Mouse (Mus musculus) intestine, embryonic 15.5 days (tissue): ENCODE data around the gene Cryaa. TPM values are rescaled to one million over a fixed set of nuclear protein-coding genes. Genes with fewer than 3 reads are reported as not detected.

Source experiments
- ATAC-seq: fragments of 200-750 bp; cut with Nextera tagmentation; 2 replicates; pipeline ENCODE4 v1.8.0; 2017; ENCODE audit warnings: moderate TSS enrichment, moderate library complexity
- H3K27ac ChIP-seq: fragments of 300-500 bp; sonication (generic); 2 replicates; pipeline ENCODE4 v1.5.1; 2015; ENCODE audit warnings: mild to moderate bottlenecking, inconsistent platforms
- H3K27me3 ChIP-seq: fragments of 300-500 bp; sonication (generic); replicated peaks from 2 replicates; pipeline ENCODE4 v1.6.1; 2015; ENCODE audit warnings: inconsistent platforms
- H3K36me3 ChIP-seq: fragments of 300-500 bp; sonication (generic); 2 replicates; pipeline ENCODE4 v1.6.1; 2015; ENCODE audit warnings: inconsistent platforms
- H3K4me1 ChIP-seq: fragments of 300-500 bp; sonication (generic); replicated peaks from 2 replicates; pipeline ENCODE4 v1.6.1; 2015; ENCODE audit warnings: inconsistent platforms
- H3K4me2 ChIP-seq: fragments of 300-500 bp; sonication (generic); replicated peaks from 2 replicates; pipeline ENCODE4 v1.6.1; 2015; ENCODE audit warnings: mild to moderate bottlenecking, inconsistent platforms
- H3K4me3 ChIP-seq: fragments of 300-500 bp; sonication (generic); replicated peaks from 2 replicates; pipeline ENCODE4 v1.5.1; 2015; ENCODE audit warnings: inconsistent platforms
- H3K9ac ChIP-seq: fragments of 300-500 bp; sonication (generic); 2 replicates; pipeline ENCODE4 v1.6.1; 2015; ENCODE audit warnings: inconsistent platforms
- H3K9me3 ChIP-seq: fragments of 300-500 bp; sonication (generic); 2 replicates; pipeline ENCODE4 v1.6.1; 2016; ENCODE audit warnings: inconsistent platforms
- WGBS: fragments of 180-500 bp; shearing (Covaris S2); methylation state at CpG from one replicate; pipeline ENCODE4 v1.1.7; 2015; 5-methylcytosine and 5-hydroxymethylcytosine counted together
- polyA plus RNA-seq: library from polyadenylated mRNA; unstranded; fragments of >200 nt; fragmentation: Nextera tagmentation; extraction: Ambion mirVana; gene quantifications from 2 replicates; pipeline ENCODE4 v1.2.1, GENCODE M21; 2015

Gene Cryaa
- polyA plus RNA-seq, 1 experiment from 2014 or later: 0.15 TPM

- Histone ChIP-seq H3K4me2 (no peak overlapping the region), H3K27me3 (no peaks in the 10 kb centered on the region), H3K27ac (no peak overlapping the region), H3K36me3 (peaks cover 16% of the 10 kb centered on the region), H3K9ac (no peak overlapping the region), H3K9me3 (no peaks in the 10 kb centered on the region), H3K4me1 (no peaks in the 10 kb centered on the region), H3K4me3 (no peak overlapping the region)
- ATAC-seq: no peak
- WGBS: 71% methylated on average over 4 of the region's 4 CpGs
Observed at GRCm38 (mm10) chr17:31642913-31643312, 34.7 kb upstream of the Cryaa start.

GRCm38 (mm10) chr17:31646199-31647002 is 31.2 kb upstream of the Cryaa start:
- Histone ChIP-seq H3K4me2 (no peak overlapping the region), H3K4me1 (no peaks in the 10 kb centered on the region), H3K27me3 (no peaks in the 10 kb centered on the region), H3K9ac (no peak overlapping the region), H3K9me3 (no peaks in the 10 kb centered on the region), H3K4me3 (no peak overlapping the region), H3K27ac (no peak overlapping the region), H3K36me3 (peaks cover 39% of the 10 kb centered on the region)
- WGBS: 96% methylated on average over 5 of the region's 5 CpGs
- ATAC-seq: no peak

GRCm38 (mm10) chr17:31652152-31652551 is 25.5 kb upstream of the Cryaa start:
- no peak for ATAC-seq
- H3K4me1 ChIP-seq: peaks cover 14% of the 10 kb centered on the region
- H3K4me3 ChIP-seq: no peak overlapping the region
- no peaks in the 10 kb centered on the region for H3K27me3 ChIP-seq
- peaks cover 63% of the 10 kb centered on the region for H3K36me3 ChIP-seq
- H3K9ac ChIP-seq: no peak overlapping the region
- no peak overlapping the region for H3K27ac ChIP-seq
- no peak overlapping the region for H3K4me2 ChIP-seq
- H3K9me3 ChIP-seq: no peaks in the 10 kb centered on the region
- 88% methylated on average over 14 of the region's 14 CpGs for WGBS

- Histone ChIP-seq H3K27ac (no peak overlapping the region), H3K27me3 (no peaks in the 10 kb centered on the region), H3K9me3 (no peaks in the 10 kb centered on the region), H3K4me3 (no peak overlapping the region), H3K36me3 (peaks cover 52% of the 10 kb centered on the region), H3K4me1 (peaks cover 17% of the 10 kb centered on the region), H3K4me2 (no peak overlapping the region), H3K9ac (no peak overlapping the region)
- WGBS: 69% methylated on average over 6 of the region's 6 CpGs
- no peak for ATAC-seq
Observed at GRCm38 (mm10) chr17:31653277-31653676, 24.3 kb upstream of the Cryaa start.

GRCm38 (mm10) chr17:31655366-31655765 is 22.2 kb upstream of the Cryaa start:
- H3K36me3 ChIP-seq: peaks cover 40% of the 10 kb centered on the region
- no peak overlapping the region for H3K27ac ChIP-seq
- no peaks in the 10 kb centered on the region for H3K9me3 ChIP-seq
- no peak for ATAC-seq
- no peak overlapping the region for H3K4me2 ChIP-seq
- no peaks in the 10 kb centered on the region for H3K27me3 ChIP-seq
- peaks cover 21% of the 10 kb centered on the region for H3K4me1 ChIP-seq
- no peak overlapping the region for H3K4me3 ChIP-seq
- WGBS: 72% methylated on average over 4 of the region's 4 CpGs
- H3K9ac ChIP-seq: no peak overlapping the region

GRCm38 (mm10) chr17:31656682-31657081 is 20.9 kb upstream of the Cryaa start:
- WGBS: 83% methylated on average over 5 of the region's 5 CpGs
- Histone ChIP-seq H3K27ac (no peak overlapping the region), H3K9me3 (no peaks in the 10 kb centered on the region), H3K4me3 (no peak overlapping the region), H3K4me1 (peaks cover 21% of the 10 kb centered on the region), H3K36me3 (peaks cover 30% of the 10 kb centered on the region), H3K4me2 (peak overlapping the region; percentile 69), H3K9ac (no peak overlapping the region), H3K27me3 (no peaks in the 10 kb centered on the region)
- no peak for ATAC-seq

GRCm38 (mm10) chr17:31657141-31657983 is 20.2 kb upstream of the Cryaa start:
- Histone ChIP-seq H3K9me3 (no peaks in the 10 kb centered on the region), H3K36me3 (peaks cover 23% of the 10 kb centered on the region), H3K9ac (peak overlapping the region; percentile 97), H3K27me3 (no peaks in the 10 kb centered on the region), H3K27ac (0 out of 2 replicates have a peak overlapping the region, but pooled peaks have one; percentile 83), H3K4me2 (peak overlapping the region; percentile 69), H3K4me1 (peaks cover 21% of the 10 kb centered on the region), H3K4me3 (peak overlapping the region; percentile 94)
- ATAC-seq: no peak
- WGBS: 43% methylated on average over 12 of the region's 12 CpGs

GRCm38 (mm10) chr17:31658136-31658467 is 19.5 kb upstream of the Cryaa start:
- Histone ChIP-seq H3K27ac (peak overlapping the region; percentile 83), H3K4me1 (peaks cover 21% of the 10 kb centered on the region)
- under 1% methylated on average over 27 of the region's 27 CpGs for WGBS

GRCm38 (mm10) chr17:31658468-31659185 is 19.0 kb upstream of the Cryaa start, which contains the start of gene U2af1:
Gene U2af1 (minus strand): TSS chr17:31658892.
- peak within 1 kb of the TSS; percentile 94 for H3K4me3 ChIP-seq
- H3K27me3 ChIP-seq: no peaks in the 10 kb centered on the region
- H3K27ac ChIP-seq: peak within 1 kb of the TSS; percentile 86
- WGBS: under 1% methylated on average over 77 of the region's 77 CpGs
- peak; percentile 99 for ATAC-seq
- peaks cover 18% of the 10 kb centered on the region for H3K4me1 ChIP-seq
- H3K9ac ChIP-seq: peak within 1 kb of the TSS; percentile 97
- H3K4me2 ChIP-seq: peak within 1 kb of the TSS; percentile 92
- peaks cover 15% of the 10 kb centered on the region for H3K36me3 ChIP-seq
- H3K9me3 ChIP-seq: no peaks in the 10 kb centered on the region

More at GRCm38 (mm10) chr17:31658136-31658467, 19.5 kb upstream of the Cryaa start:
- H3K4me2 ChIP-seq: peak overlapping the region; percentile 69
- peaks cover 21% of the 10 kb centered on the region for H3K36me3 ChIP-seq
- peak overlapping the region; percentile 94 for H3K4me3 ChIP-seq
- no peaks in the 10 kb centered on the region for H3K9me3 ChIP-seq
- ATAC-seq: peak; percentile 1; the same call in 1 of the 2 replicates
- no peaks in the 10 kb centered on the region for H3K27me3 ChIP-seq
- peak overlapping the region; percentile 97 for H3K9ac ChIP-seq

- no peak overlapping the region for H3K27ac ChIP-seq
- H3K36me3 ChIP-seq: peaks cover 5% of the 10 kb centered on the region
- H3K9me3 ChIP-seq: no peaks in the 10 kb centered on the region
- no peaks in the 10 kb centered on the region for H3K27me3 ChIP-seq
- H3K4me2 ChIP-seq: no peak overlapping the region
- H3K4me3 ChIP-seq: no peak overlapping the region
- H3K9ac ChIP-seq: no peak overlapping the region
- H3K4me1 ChIP-seq: peaks cover 14% of the 10 kb centered on the region
- 80% methylated on average over 8 of the region's 8 CpGs for WGBS
- ATAC-seq: no peak
Observed at GRCm38 (mm10) chr17:31660661-31661250, 16.9 kb upstream of the Cryaa start.

- no peak overlapping the region for H3K4me2 ChIP-seq
- peaks cover 6% of the 10 kb centered on the region; the same call in 1 of the 2 replicates for H3K4me1 ChIP-seq
- ATAC-seq: no peak
- H3K9me3 ChIP-seq: no peaks in the 10 kb centered on the region
- no peak overlapping the region for H3K27ac ChIP-seq
- no peaks in the 10 kb centered on the region for H3K36me3 ChIP-seq
- no peak overlapping the region for H3K4me3 ChIP-seq
- no peak overlapping the region for H3K9ac ChIP-seq
- no peaks in the 10 kb centered on the region for H3K27me3 ChIP-seq
Observed at GRCm38 (mm10) chr17:31662855-31663254, 14.8 kb upstream of the Cryaa start.
